Mouse (Mus musculus): ENCODE data around the gene Ptp4a2.
"Not testable (repeated sequence)": the region's sequence is repeated elsewhere in the genome, so short reads cannot be mapped to it uniquely, and the experiment has no call there.

The Ptp4a2 gene

DNA sequence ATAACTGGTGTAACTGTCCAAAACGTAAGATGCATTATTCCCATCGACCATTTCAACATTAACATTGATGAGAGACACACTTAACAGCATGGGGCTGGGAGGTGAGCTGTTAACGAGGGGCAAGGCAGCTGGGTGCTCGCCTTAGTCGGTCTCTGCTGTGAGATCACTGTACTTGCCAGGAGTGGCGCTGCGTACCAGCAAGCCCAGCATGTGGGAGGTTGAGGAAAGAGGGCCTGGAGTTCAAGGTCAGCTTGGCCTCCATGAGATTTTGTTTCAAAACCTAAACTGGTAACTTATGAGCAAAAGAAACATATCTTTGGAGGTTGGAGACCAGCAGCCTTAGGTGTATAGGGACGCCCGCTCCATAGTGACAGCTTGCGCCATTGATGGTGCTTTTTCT lies 78.6 kb downstream of the Ptp4a2 start:
- DNase-seq: no peak

DNA sequence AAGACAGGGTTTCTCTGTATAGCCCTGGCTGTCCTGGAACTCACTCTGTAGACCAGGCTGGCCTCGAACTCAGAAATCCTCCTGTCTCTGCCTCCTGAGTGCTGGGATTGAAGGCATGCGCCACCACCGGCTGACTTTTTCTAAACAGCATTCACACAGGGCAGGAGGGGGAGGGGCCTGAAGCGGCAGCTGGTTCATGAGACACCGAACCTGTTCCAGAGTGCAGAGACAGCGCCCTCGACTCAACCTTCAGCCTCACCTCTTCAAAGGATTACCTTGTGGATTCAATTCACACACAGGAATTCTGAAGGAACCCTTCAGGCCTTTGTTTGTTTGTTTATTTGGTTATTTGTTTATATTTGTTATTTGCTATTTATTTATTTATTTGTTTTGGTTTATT lies 79.1 kb downstream of the Ptp4a2 start:
- no peak for DNase-seq

DNA sequence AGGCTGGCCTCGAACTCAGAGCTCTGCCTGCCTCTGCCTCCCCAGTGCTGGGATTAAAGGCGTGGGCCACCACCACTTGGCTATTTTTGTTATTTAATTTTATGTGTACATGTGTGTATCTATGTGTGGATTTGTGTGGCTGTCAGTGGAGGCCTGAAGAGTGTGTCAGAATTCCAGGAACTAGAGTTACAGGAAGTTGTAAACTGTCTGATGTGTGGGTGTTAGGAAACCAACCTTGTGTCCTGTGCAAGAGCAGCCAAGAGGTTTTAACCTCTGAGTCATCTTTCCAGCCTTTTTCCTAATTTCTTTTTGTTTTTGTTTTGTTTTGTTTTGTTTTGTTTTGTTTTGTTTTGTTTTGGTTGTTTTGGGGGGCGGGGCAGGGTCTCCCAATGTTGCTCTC lies 83.8 kb downstream of the Ptp4a2 start:
- DNase-seq: no peak

DNA sequence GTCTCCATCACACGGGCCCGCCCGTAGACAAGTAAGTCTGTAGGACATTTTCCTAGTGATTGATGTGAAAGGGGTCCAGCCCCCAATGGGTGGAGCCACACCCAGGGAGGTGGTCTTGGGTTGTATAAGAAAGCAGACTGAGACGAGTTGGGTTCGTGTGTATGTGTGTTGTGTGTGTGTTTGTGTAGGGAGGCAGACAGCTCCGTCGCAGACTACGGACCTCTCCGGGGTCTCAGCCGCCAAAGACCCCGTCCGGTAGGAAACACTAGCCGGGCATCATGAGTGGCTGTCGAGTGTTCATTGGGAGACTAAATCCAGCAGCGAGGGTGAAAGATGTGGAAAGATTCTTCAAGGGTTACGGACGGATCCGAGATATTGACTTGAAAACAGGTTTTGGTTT lies 87.8 kb downstream of the Ptp4a2 start:
- not testable (repeated sequence) for DNase-seq
